Mouse (Mus musculus) spleen, adult 2 months (tissue): ENCODE measurements around the gene Chac1. TPM values are rescaled to one million over a fixed set of nuclear protein-coding genes. Genes with fewer than 3 reads are reported as not detected.
A peak's percentile ranks its signal among the peaks of the same experiment; 100 is the strongest.

Experiments
- DNase-seq, 2 experiments: peaks; one replicate each; pipeline versions ENCODE4 v3.0.0 to v3.0.0-alpha.2; 2012 to 2021; ENCODE audit warnings: low spot score in 2 of 2, low read depth in 1 of 2
- H3K27ac ChIP-seq: fragments of 200-500 bp; 2 replicates; pipeline ENCODE4 v1.5.1; 2012; ENCODE audit warnings: low read length, inconsistent platforms; ENCODE audit not compliant: insufficient read depth
- H3K27me3 ChIP-seq: fragments of 200-500 bp; 2 replicates; pipeline ENCODE4 v1.6.1; 2012; ENCODE audit warnings: mild to moderate bottlenecking, moderate library complexity, low read length, inconsistent platforms; ENCODE audit not compliant: control insufficient read depth, insufficient read depth
- H3K36me3 ChIP-seq: fragments of 200-500 bp; 2 replicates; pipeline ENCODE4 v1.6.1; 2012; ENCODE audit warnings: mild to moderate bottlenecking, low read length, inconsistent platforms; ENCODE audit not compliant: control insufficient read depth, insufficient read depth
- H3K4me1 ChIP-seq: fragments of 200-500 bp; 2 replicates; pipeline ENCODE4 v1.6.1; 2011; ENCODE audit warnings: inconsistent platforms; ENCODE audit not compliant: control insufficient read depth, insufficient read depth, insufficient read length
- H3K4me3 ChIP-seq: fragments of 200-500 bp; 2 replicates; pipeline ENCODE4 v1.5.1; 2011; ENCODE audit warnings: mild to moderate bottlenecking, inconsistent platforms; ENCODE audit not compliant: insufficient read depth, insufficient read length; ENCODE audit errors: extremely low read depth
- CTCF ChIP-seq: fragments of 200-500 bp; IDR thresholded peaks from 2 replicates; pipeline ENCODE4 v1.5.1; 2011; ENCODE audit warnings: mild to moderate bottlenecking, inconsistent platforms; ENCODE audit not compliant: insufficient read depth, insufficient read length, insufficient replicate concordance; ENCODE audit errors: extremely low read depth
- POLR2A ChIP-seq: fragments of 200-500 bp; IDR thresholded peaks from 2 replicates; pipeline ENCODE4 v1.6.1; 2011; ENCODE audit warnings: low read depth, low read length, inconsistent platforms
- WGBS: fragments of 180-500 bp; shearing (Covaris S2); methylation state at CpG from one replicate; pipeline ENCODE4 v1.1.7; 2018; 5-methylcytosine and 5-hydroxymethylcytosine counted together
- polyA plus RNA-seq: library from polyadenylated mRNA; depleted of rRNA; stranded (reverse); fragments of >200 nt; gene quantifications from 2 replicates; pipeline ENCODE4 v1.2.3, GENCODE M21; 2012

Chac1 gene
- polyA plus RNA-seq, 1 experiment = 1.9 TPM

GRCm38 (mm10) chr2:119336470-119336869 lies 14.6 kb upstream of the Chac1 start:
- Histone ChIP-seq H3K4me1 (peaks cover 15% of the 10 kb centered on the region), H3K36me3 (no peaks in the 10 kb centered on the region), H3K27me3 (no peaks in the 10 kb centered on the region), H3K27ac (peak overlapping the region; percentile 37), H3K4me3 (no peak overlapping the region)
- TF ChIP-seq POLR2A = no peak
- no peak for TF ChIP-seq CTCF
- WGBS = 18% methylated on average over 10 of the region's 10 CpGs
- no peak for DNase-seq

- Histone ChIP-seq H3K36me3 (no peaks in the 10 kb centered on the region), H3K4me3 (peak overlapping the region; percentile 61), H3K4me1 (peaks cover 15% of the 10 kb centered on the region), H3K27ac (peak overlapping the region; percentile 71), H3K27me3 (no peaks in the 10 kb centered on the region)
- DNase-seq = peak; percentile 59 to 74
- 5% methylated on average over 60 of the region's 60 CpGs for WGBS
- TF ChIP-seq POLR2A (no peak), CTCF (peak; percentile 83)
These were observed 13.4 kb upstream of the Chac1 start for GRCm38 (mm10) chr2:119337425-119338265.

- WGBS = 35% methylated on average over 6 of the region's 6 CpGs
- H3K36me3 ChIP-seq = no peaks in the 10 kb centered on the region
- H3K27me3 ChIP-seq = no peaks in the 10 kb centered on the region; the same call in 1 of the 2 replicates
- DNase-seq = no peak
- TF ChIP-seq CTCF (no peak), POLR2A (no peak)
- no peaks in the 10 kb centered on the region for H3K4me1 ChIP-seq
- no peak overlapping the region for H3K27ac ChIP-seq
- H3K4me3 ChIP-seq = no peak overlapping the region
These were observed 6.4 kb upstream of the Chac1 start for GRCm38 (mm10) chr2:119344537-119345138.

- no peak for DNase-seq
- no peak overlapping the region for H3K27ac ChIP-seq
- TF ChIP-seq CTCF = no peak
- TF ChIP-seq POLR2A = no peak
- peaks cover 4% of the 10 kb centered on the region; the same call in 1 of the 2 replicates for H3K27me3 ChIP-seq
- peaks cover 9% of the 10 kb centered on the region for H3K4me1 ChIP-seq
- H3K4me3 ChIP-seq = no peak overlapping the region
- 93% methylated on average over 8 of the region's 8 CpGs for WGBS
- no peaks in the 10 kb centered on the region for H3K36me3 ChIP-seq
These were observed 2.7 kb downstream of the Chac1 start for GRCm38 (mm10) chr2:119353707-119354106.

- no peak for DNase-seq
These were observed 4.1 kb downstream of the Chac1 start for GRCm38 (mm10) chr2:119355089-119355488.

GRCm38 (mm10) chr2:119355651-119356050 lies 4.6 kb downstream of the Chac1 start:
- 45% methylated on average over 7 of the region's 7 CpGs for WGBS
- Histone ChIP-seq H3K27me3 (peaks cover 1% of the 10 kb centered on the region; the same call in 1 of the 2 replicates), H3K27ac (no peak overlapping the region), H3K4me1 (peaks cover 6% of the 10 kb centered on the region), H3K36me3 (no peaks in the 10 kb centered on the region), H3K4me3 (no peak overlapping the region)
- DNase-seq = no peak
- no peak for TF ChIP-seq POLR2A
- no peak for TF ChIP-seq CTCF

More at GRCm38 (mm10) chr2:119355089-119355488, 4.1 kb downstream of the Chac1 start:
- WGBS = 94% methylated on average over 3 of the region's 3 CpGs
- Histone ChIP-seq H3K27ac (no peak overlapping the region), H3K27me3 (peaks cover 4% of the 10 kb centered on the region; the same call in 1 of the 2 replicates), H3K4me3 (no peak overlapping the region), H3K36me3 (no peaks in the 10 kb centered on the region), H3K4me1 (peaks cover 9% of the 10 kb centered on the region)
- TF ChIP-seq CTCF (no peak), POLR2A (no peak)

- TF ChIP-seq POLR2A (no peak), CTCF (no peak)
- H3K27ac ChIP-seq = no peak overlapping the region
- DNase-seq = no peak
- H3K4me1 ChIP-seq = no peaks in the 10 kb centered on the region
- H3K36me3 ChIP-seq = no peaks in the 10 kb centered on the region
- no peaks in the 10 kb centered on the region; the same call in 1 of the 2 replicates for H3K27me3 ChIP-seq
- H3K4me3 ChIP-seq = no peak overlapping the region
These were observed 5.3 kb downstream of the Chac1 start for GRCm38 (mm10) chr2:119356310-119356709.
